Mouse (Mus musculus) testis, adult 2 months (tissue): ENCODE measurements around the gene Taf4. TPM values are rescaled to one million over a fixed set of nuclear protein-coding genes. Genes with fewer than 3 reads are reported as not detected.

Experiments used
- H3K27ac ChIP-seq: fragments of 200-500 bp; 2 replicates; pipeline ENCODE4 v1.5.1; 2012; ENCODE audit warnings: low read depth, low read length; ENCODE audit not compliant: control insufficient read depth, insufficient read depth
- H3K27me3 ChIP-seq: fragments of 200-500 bp; 2 replicates; pipeline ENCODE4 v1.6.1; 2012; ENCODE audit warnings: mild to moderate bottlenecking, low read length, moderate library complexity; ENCODE audit not compliant: control insufficient read depth, insufficient read depth
- H3K36me3 ChIP-seq: fragments of 200-500 bp; 2 replicates; pipeline ENCODE4 v1.6.1; 2012; ENCODE audit warnings: mild to moderate bottlenecking, low read length; ENCODE audit not compliant: control insufficient read depth, insufficient read depth
- H3K4me1 ChIP-seq: fragments of 200-500 bp; 2 replicates; pipeline ENCODE4 v1.6.1; 2012; ENCODE audit warnings: low read length; ENCODE audit not compliant: control insufficient read depth, insufficient read depth
- H3K4me3 ChIP-seq: fragments of 200-500 bp; 2 replicates; pipeline ENCODE4 v1.5.1; 2012; ENCODE audit warnings: low read depth, mild to moderate bottlenecking, low read length, moderate library complexity, mixed read lengths; ENCODE audit not compliant: control insufficient read depth
- CTCF ChIP-seq: fragments of 200-500 bp; IDR thresholded peaks from 2 replicates; pipeline ENCODE4 v1.5.1; 2012; ENCODE audit warnings: low read depth, mild to moderate bottlenecking, inconsistent platforms, low read length, moderate library complexity; ENCODE audit not compliant: control insufficient read depth, insufficient read depth, insufficient replicate concordance
- POLR2A ChIP-seq: fragments of 200-500 bp; IDR thresholded peaks from 2 replicates; pipeline ENCODE4 v1.6.1; 2012; ENCODE audit warnings: low read depth, mild to moderate bottlenecking, inconsistent platforms, low read length, moderate library complexity; ENCODE audit not compliant: control insufficient read depth
- polyA plus RNA-seq: library from polyadenylated mRNA; depleted of rRNA; stranded (reverse); fragments of >200 nt; gene quantifications from 2 replicates; pipeline ENCODE4 v1.2.3, GENCODE M21; 2012

The Taf4 gene
- polyA plus RNA-seq, 1 experiment, result 4.2 TPM

DNA sequence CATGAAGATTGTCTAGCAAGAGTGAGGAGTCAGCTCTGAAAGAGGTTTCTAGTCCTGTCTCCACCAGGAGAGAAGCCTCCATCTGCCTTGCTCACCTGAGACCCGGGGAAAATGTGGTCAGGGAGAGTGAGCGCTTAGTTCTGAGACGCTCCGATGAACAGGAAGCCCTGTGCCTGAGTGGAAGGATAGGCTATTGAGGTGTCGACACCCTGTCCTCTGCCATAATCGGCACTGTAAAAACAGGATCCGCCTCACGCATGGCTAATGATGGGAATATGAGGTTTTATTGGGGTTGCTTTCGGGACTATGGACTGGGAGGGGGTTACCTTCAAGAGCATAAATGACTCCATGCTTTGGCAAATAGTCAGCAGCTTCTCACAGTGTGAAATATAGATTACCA lies 42.1 kb upstream of the Taf4 start:
- Histone ChIP-seq H3K27me3 (no peaks in the 10 kb centered on the region), H3K4me3 (no peak overlapping the region), H3K36me3 (no peaks in the 10 kb centered on the region), H3K27ac (no peak overlapping the region), H3K4me1 (peaks cover 13% of the 10 kb centered on the region)
- no peak for TF ChIP-seq CTCF
- TF ChIP-seq POLR2A, result no peak

DNA sequence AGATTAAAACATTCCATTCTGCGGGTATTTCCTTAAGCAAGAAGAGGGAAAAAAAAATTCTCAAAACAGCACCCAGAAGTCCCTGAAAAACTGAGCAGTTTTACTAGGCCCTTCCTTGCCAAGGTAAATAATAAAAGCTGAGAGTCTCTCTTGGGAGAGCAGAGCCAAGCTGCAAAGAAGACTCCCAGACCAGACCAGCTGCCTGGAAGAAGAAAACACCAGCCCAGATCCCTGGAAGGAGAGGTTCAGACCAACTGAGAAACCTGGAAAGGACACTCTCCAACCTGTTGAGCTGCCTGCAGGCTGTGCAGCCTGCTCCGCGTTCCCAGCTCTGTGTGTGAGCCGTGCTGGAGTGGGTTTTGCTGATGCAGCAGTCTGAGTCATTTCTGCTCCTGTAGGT lies 41.2 kb upstream of the Taf4 start:
- Histone ChIP-seq H3K27ac (no peak overlapping the region), H3K4me1 (peaks cover 13% of the 10 kb centered on the region), H3K36me3 (no peaks in the 10 kb centered on the region), H3K4me3 (no peak overlapping the region), H3K27me3 (no peaks in the 10 kb centered on the region)
- TF ChIP-seq CTCF (no peak), POLR2A (no peak)

DNA sequence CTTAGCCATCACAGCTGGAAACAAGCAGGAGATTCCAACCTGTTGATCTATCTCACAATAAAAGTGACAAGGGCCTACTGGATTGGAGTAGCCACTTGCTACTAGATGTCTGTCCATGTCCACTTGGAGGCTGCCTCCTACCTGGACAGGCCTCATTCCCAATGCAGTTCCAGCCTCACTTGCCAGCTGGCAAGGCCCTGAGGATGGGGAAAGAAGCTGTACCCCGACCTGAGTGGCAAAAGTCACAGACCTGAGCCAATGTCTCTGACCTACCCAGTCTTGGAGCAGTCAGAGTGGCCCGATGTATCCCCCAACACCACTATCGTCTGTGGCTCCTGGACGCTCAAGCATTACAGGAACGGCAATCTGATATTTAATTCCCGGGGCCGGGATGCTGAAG lies 37.2 kb upstream of the Taf4 start:
- Histone ChIP-seq H3K27ac (no peak overlapping the region), H3K27me3 (no peaks in the 10 kb centered on the region), H3K4me1 (peaks cover 4% of the 10 kb centered on the region; the same call in 1 of the 2 replicates), H3K36me3 (no peaks in the 10 kb centered on the region), H3K4me3 (no peak overlapping the region)
- no peak for TF ChIP-seq POLR2A
- TF ChIP-seq CTCF, result no peak

DNA sequence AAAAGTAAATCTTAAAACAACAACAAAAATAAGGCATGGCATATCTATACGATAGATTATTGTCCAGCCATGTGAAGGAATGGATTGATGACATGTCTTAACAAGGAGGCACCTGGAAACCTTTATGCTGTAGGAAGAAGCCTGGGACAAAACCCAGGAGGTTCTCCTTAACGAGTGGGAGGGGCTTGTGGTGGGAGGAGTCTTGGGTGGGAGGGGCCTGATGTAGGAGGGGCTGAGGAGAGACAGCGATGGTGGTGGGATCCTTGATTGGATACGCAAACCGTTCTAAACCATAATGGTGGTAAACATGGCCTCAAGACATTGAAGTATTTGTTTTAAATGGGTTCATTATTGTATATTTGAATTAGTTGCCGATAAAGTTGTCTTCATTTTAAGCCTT lies 34.9 kb upstream of the Taf4 start:
- Histone ChIP-seq H3K4me3 (peak overlapping the region; percentile 38; the same call in 1 of the 2 replicates), H3K36me3 (no peaks in the 10 kb centered on the region), H3K4me1 (peaks cover 4% of the 10 kb centered on the region; the same call in 1 of the 2 replicates), H3K27ac (no peak overlapping the region), H3K27me3 (no peaks in the 10 kb centered on the region)
- TF ChIP-seq CTCF (no peak), POLR2A (no peak)

DNA sequence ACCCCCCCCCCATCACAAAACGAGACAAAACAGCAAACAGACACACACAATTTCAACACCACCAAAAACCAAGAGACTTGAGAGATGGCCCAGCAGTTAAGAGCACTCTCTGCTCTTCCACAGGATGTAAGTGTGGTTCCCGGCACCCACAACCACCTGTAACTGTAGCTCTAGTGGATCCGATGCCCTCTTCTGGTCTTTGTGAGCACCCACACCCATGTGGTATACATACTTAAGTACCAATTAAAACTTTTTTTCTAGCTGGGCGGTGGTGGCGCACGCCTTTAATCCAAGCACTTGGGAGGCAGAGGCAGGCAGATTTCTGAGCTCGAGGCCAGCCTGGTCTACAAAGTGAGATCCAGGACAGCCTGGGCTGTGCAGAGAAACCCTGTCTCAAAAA lies 34.2 kb upstream of the Taf4 start:
- H3K27me3 ChIP-seq, result no peaks in the 10 kb centered on the region
- peaks cover 4% of the 10 kb centered on the region; the same call in 1 of the 2 replicates for H3K4me1 ChIP-seq
- H3K27ac ChIP-seq, result no peak overlapping the region
- H3K36me3 ChIP-seq, result no peaks in the 10 kb centered on the region
- TF ChIP-seq CTCF, result no peak
- no peak for TF ChIP-seq POLR2A
- H3K4me3 ChIP-seq, result no peak overlapping the region

DNA sequence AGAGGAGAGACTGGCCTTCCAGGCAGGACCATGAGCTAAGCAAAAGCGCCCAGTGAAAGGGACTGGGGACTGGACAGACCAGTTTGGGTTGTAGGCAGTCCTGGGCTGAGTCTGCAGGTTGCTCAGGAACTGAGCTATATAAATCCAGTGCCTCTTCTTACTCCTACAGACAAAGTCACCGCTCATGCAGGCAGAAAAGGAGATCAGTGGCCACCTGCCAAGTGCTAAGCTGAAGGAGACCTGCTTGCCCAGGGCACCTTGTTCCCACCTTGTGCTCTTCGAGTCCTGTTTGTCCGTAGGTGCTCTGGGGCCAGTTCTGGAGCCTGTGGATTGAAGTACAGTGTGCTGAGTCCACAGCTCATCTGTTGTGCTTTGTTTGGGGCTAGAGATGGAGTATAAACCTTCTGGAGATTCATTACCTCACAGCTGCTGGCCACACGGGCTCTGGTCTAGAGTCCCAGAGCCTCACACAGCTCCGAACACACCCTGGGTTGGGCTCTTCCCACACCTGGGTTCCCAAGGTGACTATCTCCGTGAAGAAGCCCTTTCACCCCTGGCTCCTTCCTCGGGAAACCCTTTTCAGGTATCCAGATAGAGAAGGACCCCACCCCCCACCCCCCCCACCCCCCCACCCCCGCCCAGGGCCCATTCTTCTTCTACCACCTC lies 30.0 kb upstream of the Taf4 start:
- Histone ChIP-seq H3K4me1 (no peaks in the 10 kb centered on the region; the same call in 1 of the 2 replicates), H3K36me3 (no peaks in the 10 kb centered on the region), H3K4me3 (no peak overlapping the region), H3K27ac (no peak overlapping the region), H3K27me3 (no peaks in the 10 kb centered on the region)
- no peak for TF ChIP-seq POLR2A
- TF ChIP-seq CTCF, result no peak

DNA sequence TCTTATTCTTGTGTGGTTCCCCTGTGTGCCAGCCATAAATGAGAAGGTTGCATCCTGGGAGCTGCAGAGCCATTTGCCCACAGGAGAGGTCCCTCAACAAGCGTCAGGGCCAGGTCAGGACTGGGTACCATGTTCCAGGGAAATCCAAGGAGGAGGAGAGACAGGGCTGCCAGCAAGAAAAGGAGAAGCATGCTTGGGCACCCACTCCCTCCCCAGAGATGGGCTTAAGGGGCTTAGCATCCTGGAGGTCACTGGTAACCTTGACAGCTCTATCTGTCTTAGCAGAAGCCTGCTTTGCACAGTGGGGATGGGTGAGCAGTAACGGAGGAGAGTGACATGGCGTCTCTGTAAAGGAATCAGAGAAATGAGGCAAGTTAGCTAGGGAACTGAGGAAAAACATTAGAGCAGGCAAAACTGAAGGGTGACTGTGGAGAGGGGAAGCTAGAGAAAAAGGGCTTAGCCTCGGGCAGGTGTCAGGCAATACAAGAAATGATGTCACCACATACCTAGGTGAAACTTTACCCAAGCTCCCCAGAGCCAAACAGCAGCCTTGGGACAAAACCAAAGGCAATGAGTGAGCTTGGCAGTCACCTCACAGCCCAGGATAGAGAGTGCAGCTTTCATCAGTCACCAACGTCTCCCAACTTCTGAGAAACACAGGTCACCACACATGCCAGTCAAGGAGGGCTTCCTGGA lies 29.4 kb upstream of the Taf4 start:
- H3K4me1 ChIP-seq, result no peaks in the 10 kb centered on the region; the same call in 1 of the 2 replicates
- TF ChIP-seq POLR2A (no peak), CTCF (no peak)
- no peak overlapping the region for H3K4me3 ChIP-seq
- H3K27me3 ChIP-seq, result no peaks in the 10 kb centered on the region
- H3K36me3 ChIP-seq, result no peaks in the 10 kb centered on the region
- H3K27ac ChIP-seq, result no peak overlapping the region
